Mouse (Mus musculus) cerebellum, adult 8-10 months (tissue): Measurements from ENCODE around the gene A730049H05Rik.

Experiments used
- DNase-seq: peaks from one replicate; pipeline ENCODE4 v3.0.0; 2022

The A730049H05Rik gene

DNA sequence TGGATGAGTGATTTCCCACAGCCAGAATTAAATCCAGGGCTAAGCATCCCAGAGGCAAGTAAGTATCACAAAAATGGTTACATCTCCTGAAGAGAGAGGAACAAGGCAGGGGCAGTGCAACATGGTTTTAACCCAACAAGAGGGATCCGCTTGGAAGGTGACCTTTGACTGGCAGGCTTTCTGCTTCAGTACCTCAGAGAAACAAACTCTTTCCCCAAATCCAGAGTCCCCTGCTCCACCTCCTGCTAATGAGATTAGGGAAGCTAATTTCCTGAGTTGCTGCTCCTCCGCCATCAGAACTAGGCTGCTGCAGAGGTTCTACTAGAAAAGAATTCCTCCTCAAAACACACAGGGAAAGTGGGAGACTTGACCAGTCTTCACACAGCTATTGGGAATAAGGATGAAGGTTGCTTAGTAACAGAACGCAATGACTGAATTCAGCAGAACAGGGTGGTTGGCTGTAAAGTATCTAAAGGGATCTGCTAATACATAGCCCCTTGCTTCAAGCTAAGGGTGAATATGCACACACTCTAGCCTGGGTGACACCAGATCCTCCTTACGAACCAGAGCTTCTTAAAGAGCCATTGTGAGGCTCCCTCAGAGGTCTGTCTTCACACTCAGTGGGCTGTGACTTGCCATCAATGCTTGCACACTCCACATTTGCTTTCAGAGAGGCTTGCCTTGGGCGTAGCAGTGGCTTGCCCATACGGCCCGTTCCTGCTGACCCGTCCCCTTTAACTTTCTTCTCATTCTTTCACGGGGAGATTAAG is 67.0 kb downstream of the A730049H05Rik start:
- DNase-seq = no peak

DNA sequence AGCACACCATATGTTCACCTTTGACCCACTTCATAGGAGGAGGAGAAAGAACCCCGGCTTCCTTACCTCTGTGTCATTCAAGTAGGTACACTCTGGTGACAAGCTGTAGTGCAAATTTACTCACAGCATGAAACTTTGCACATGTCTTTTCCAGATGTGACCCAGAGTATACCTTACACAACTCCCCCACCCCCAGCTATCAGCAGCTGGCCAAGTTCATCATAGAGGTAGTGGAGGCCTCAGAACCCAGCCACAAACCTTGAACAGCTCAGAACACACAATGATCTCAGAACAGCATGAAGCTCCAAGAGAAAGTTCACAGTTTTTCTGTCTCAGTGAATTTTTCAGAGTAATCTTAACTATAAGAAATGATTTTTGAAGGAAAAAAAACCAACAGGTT is 75.3 kb downstream of the A730049H05Rik start:
- no peak for DNase-seq
